Mouse (Mus musculus): Measurements from ENCODE around the gene Pla2r1.

GRCm38 (mm10) chr2:60387363-60387762, 165.7 kb downstream of the Pla2r1 start:
- TF ChIP-seq E2F4 (IDR thresholded peaks at IDR 0.05; ENCODE audit: insufficient read depth) (no peak), POLR2A (IDR thresholded peaks at IDR 0.05; ENCODE audit: insufficient read length, low read depth) (no peak), MYOG (IDR thresholded peaks at IDR 0.05; ENCODE audit: control insufficient read depth in 1 of 3, insufficient read depth in 1 of 3, insufficient read length in 2 of 3, low read depth in 2 of 3) (no peak), MAX (IDR thresholded peaks at IDR 0.05; ENCODE audit: low read depth) (no peak), REST (IDR thresholded peaks at IDR 0.05; ENCODE audit: insufficient read depth, insufficient read length) (no peak), USF1 (IDR thresholded peaks at IDR 0.05; ENCODE audit: low read depth) (no peak), POLR2AphosphoS2 (IDR thresholded peaks at IDR 0.05; ENCODE audit: insufficient read length, low read depth) (no peak), TCF12 (IDR thresholded peaks at IDR 0.05; ENCODE audit: insufficient read depth, poor library complexity, severe bottlenecking) (no peak), SRF (IDR thresholded peaks at IDR 0.05; ENCODE audit: control insufficient read depth, insufficient read length, low read depth) (no peak)
